Mouse (Mus musculus) forebrain, embryonic 16.5 days (tissue): Measurements from ENCODE around the gene Mgll. TPM values are rescaled to one million over a fixed set of nuclear protein-coding genes. Genes with fewer than 3 reads are reported as not detected.

Source experiments
- ATAC-seq: fragments of 200-750 bp; cut with Nextera tagmentation; 2 replicates; pipeline ENCODE4 v1.8.0; 2017; ENCODE audit warnings: mild to moderate bottlenecking, moderate library complexity
- H3K27ac ChIP-seq: fragments of 300-500 bp; sonication (generic); 2 replicates; pipeline ENCODE4 v1.5.1; 2014; ENCODE audit warnings: low read length, control low read depth
- H3K27me3 ChIP-seq: fragments of 300-500 bp; sonication (generic); replicated peaks from 2 replicates; pipeline ENCODE4 v1.6.1; 2014; ENCODE audit warnings: low read length; ENCODE audit not compliant: control insufficient read depth, insufficient read depth
- H3K36me3 ChIP-seq: fragments of 300-500 bp; sonication (generic); 2 replicates; pipeline ENCODE4 v1.6.1; 2014; ENCODE audit not compliant: control insufficient read depth, insufficient read depth
- H3K4me1 ChIP-seq: fragments of 300-500 bp; sonication (generic); replicated peaks from 2 replicates; pipeline ENCODE4 v1.6.1; 2014; ENCODE audit warnings: low read length; ENCODE audit not compliant: control insufficient read depth, insufficient read depth
- H3K4me2 ChIP-seq: fragments of 300-500 bp; sonication (generic); 2 replicates; pipeline ENCODE4 v1.6.1; 2014; ENCODE audit warnings: mild to moderate bottlenecking, low read length, control low read depth
- H3K4me3 ChIP-seq: fragments of 300-500 bp; sonication (generic); replicated peaks from 2 replicates; pipeline ENCODE4 v1.5.1; 2014; ENCODE audit warnings: mild to moderate bottlenecking, low read length, control low read depth
- H3K9ac ChIP-seq: fragments of 300-500 bp; sonication (generic); replicated peaks from 2 replicates; pipeline ENCODE4 v1.6.1; 2014; ENCODE audit warnings: low read depth, low read length, control low read depth
- H3K9me3 ChIP-seq: fragments of 300-500 bp; sonication (generic); 2 replicates; pipeline ENCODE4 v1.6.1; 2016; ENCODE audit warnings: low read length; ENCODE audit not compliant: control insufficient read depth
- WGBS: fragments of 180-500 bp; shearing (Covaris S2); extraction: QIAGEN DNeasy Blood & Tissue Kit; methylation state at CpG from one replicate; pipeline ENCODE4 v1.1.7; 2014; 5-methylcytosine and 5-hydroxymethylcytosine counted together
- polyA plus RNA-seq: library from polyadenylated mRNA; unstranded; fragments of >200 nt; fragmentation: Nextera tagmentation; extraction: Ambion mirVana; gene quantifications from 2 replicates; pipeline ENCODE4 v1.2.1, GENCODE M21; 2015

The Mgll gene
- polyA plus RNA-seq, 1 experiment from 2014 or later: 35.2 TPM

GRCm38 (mm10) chr6:88785331-88785730, 61.1 kb downstream of the Mgll start:
- Histone ChIP-seq H3K9me3 (no peaks in the 10 kb centered on the region), H3K9ac (no peak overlapping the region), H3K27me3 (no peaks in the 10 kb centered on the region), H3K36me3 (no peaks in the 10 kb centered on the region), H3K27ac (0 out of 2 replicates have a peak overlapping the region, but pooled peaks have one; percentile 15), H3K4me3 (no peak overlapping the region), H3K4me2 (no peak overlapping the region), H3K4me1 (peaks cover 27% of the 10 kb centered on the region)
- WGBS: 17% methylated on average over 5 of the region's 5 CpGs
- ATAC-seq: peak; percentile 43

- H3K36me3 ChIP-seq: no peaks in the 10 kb centered on the region
- H3K27ac ChIP-seq: 0 out of 2 replicates have a peak overlapping the region, but pooled peaks have one; percentile 15
- WGBS: 80% methylated on average over 10 of the region's 10 CpGs
- no peak overlapping the region for H3K4me2 ChIP-seq
- no peaks in the 10 kb centered on the region for H3K27me3 ChIP-seq
- no peak overlapping the region for H3K9ac ChIP-seq
- H3K9me3 ChIP-seq: no peaks in the 10 kb centered on the region
- H3K4me3 ChIP-seq: no peak overlapping the region
- H3K4me1 ChIP-seq: peaks cover 27% of the 10 kb centered on the region
- no peak for ATAC-seq
Measured at GRCm38 (mm10) chr6:88785781-88786542, 61.8 kb downstream of the Mgll start.

DNA sequence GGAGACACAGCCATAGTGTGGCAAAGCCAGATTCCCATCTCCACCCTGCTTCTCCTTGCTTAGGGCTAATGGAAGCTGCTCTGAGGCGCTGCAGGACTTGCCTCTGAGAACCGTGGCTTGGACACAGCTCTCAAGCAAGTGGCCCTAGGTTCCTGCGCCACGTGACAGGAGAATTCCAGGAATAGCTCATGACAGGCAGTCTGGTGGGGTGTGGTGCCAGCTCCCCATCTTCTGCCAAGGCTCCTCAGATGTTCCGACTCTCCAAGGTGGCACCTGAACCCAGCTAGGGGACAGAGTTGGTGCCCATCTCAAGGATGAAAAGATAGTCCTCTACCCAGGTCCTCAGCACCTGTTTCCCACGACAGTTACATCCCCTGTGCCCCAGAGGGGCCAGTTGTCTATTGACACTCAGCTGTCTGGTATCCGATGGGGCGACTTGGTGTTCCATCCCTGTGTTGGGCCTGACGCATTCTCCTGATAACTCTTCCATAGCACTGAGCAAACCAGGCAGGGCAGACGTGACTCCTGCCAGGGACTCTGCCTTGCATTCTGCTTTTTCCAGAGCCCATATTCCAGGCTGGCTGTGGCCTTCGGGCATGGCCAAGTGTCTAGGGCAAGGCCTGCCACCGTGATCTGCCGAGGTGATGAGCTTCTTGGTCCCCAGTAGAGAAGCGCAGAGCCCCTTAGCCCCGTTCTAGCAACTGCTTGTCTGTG, 62.7 kb downstream of the Mgll start:
- Histone ChIP-seq H3K4me2 (no peak overlapping the region), H3K27ac (no peak overlapping the region), H3K4me3 (no peak overlapping the region), H3K27me3 (no peaks in the 10 kb centered on the region), H3K4me1 (peaks cover 34% of the 10 kb centered on the region), H3K9ac (no peak overlapping the region), H3K9me3 (no peaks in the 10 kb centered on the region), H3K36me3 (no peaks in the 10 kb centered on the region)
- no peak for ATAC-seq
- WGBS: 81% methylated on average over 15 of the region's 15 CpGs

DNA sequence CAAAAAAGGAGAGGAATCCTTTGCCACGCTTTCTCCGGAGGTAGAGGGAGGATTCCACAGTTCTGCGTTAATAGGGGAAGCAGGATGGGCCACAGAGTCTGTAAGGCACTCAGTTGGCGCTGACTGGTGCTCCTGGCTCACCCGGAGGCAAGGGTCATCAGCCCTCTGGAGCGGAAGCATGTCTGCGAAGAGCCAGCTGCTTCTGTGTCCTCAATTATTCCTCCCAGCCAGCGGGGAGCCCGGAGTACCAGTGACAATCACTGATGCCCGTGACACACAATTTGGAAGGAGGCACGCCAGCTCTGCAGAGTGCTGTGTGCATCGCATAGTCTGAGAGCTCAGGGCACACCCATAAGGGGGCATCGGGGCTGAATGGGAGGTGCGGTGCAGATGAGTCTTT, 63.3 kb downstream of the Mgll start:
- ATAC-seq: no peak
- H3K27me3 ChIP-seq: no peaks in the 10 kb centered on the region
- peak overlapping the region; percentile 10; the same call in 1 of the 2 replicates for H3K27ac ChIP-seq
- H3K9ac ChIP-seq: no peak overlapping the region
- 50% methylated on average over 14 of the region's 14 CpGs for WGBS
- no peaks in the 10 kb centered on the region for H3K36me3 ChIP-seq
- no peak overlapping the region for H3K4me3 ChIP-seq
- no peaks in the 10 kb centered on the region for H3K9me3 ChIP-seq
- no peak overlapping the region for H3K4me2 ChIP-seq
- H3K4me1 ChIP-seq: peaks cover 39% of the 10 kb centered on the region

GRCm38 (mm10) chr6:88788219-88788618, 64.0 kb downstream of the Mgll start:
- no peaks in the 10 kb centered on the region for H3K9me3 ChIP-seq
- no peak overlapping the region for H3K9ac ChIP-seq
- ATAC-seq: no peak
- peak overlapping the region; percentile 63 for H3K27ac ChIP-seq
- H3K4me3 ChIP-seq: no peak overlapping the region
- no peaks in the 10 kb centered on the region for H3K36me3 ChIP-seq
- H3K4me2 ChIP-seq: no peak overlapping the region
- WGBS: 55% methylated on average over 11 of the region's 11 CpGs
- peaks cover 46% of the 10 kb centered on the region for H3K4me1 ChIP-seq
- H3K27me3 ChIP-seq: no peaks in the 10 kb centered on the region

DNA sequence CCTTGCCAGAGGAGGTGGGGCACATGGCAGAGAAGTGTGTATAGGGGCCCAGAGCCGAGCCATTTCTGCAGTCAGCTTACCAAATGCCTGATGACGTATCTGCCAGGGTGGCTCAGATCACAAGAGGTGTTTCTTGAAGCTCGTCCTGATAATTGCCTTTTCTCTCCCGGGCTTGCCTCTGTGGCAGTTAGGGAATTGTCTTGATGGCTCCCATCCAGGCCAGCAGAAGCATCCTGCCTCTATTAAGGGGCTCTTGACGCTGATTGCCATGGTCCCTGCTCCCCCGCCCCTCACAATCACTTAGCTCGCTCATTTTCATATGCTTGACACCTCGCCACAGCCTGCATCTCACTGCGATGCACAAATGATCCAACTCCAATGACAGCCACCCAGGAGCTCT, 67.1 kb downstream of the Mgll start:
- ATAC-seq: peak; percentile 10; the same call in 1 of the 2 replicates
- no peaks in the 10 kb centered on the region for H3K36me3 ChIP-seq
- WGBS: 17% methylated on average over 9 of the region's 9 CpGs
- no peak overlapping the region for H3K4me3 ChIP-seq
- H3K27ac ChIP-seq: no peak overlapping the region
- H3K9ac ChIP-seq: no peak overlapping the region
- peaks cover 46% of the 10 kb centered on the region for H3K4me1 ChIP-seq
- no peak overlapping the region for H3K4me2 ChIP-seq
- no peaks in the 10 kb centered on the region for H3K27me3 ChIP-seq
- no peaks in the 10 kb centered on the region for H3K9me3 ChIP-seq

GRCm38 (mm10) chr6:88792147-88792691, 68.0 kb downstream of the Mgll start:
- no peak for ATAC-seq
- H3K4me2 ChIP-seq: no peak overlapping the region
- no peaks in the 10 kb centered on the region for H3K36me3 ChIP-seq
- 56% methylated on average over 7 of the region's 7 CpGs for WGBS
- H3K9ac ChIP-seq: no peak overlapping the region
- H3K27ac ChIP-seq: no peak overlapping the region
- no peaks in the 10 kb centered on the region for H3K9me3 ChIP-seq
- H3K4me3 ChIP-seq: no peak overlapping the region
- peaks cover 42% of the 10 kb centered on the region for H3K4me1 ChIP-seq
- no peaks in the 10 kb centered on the region for H3K27me3 ChIP-seq

DNA sequence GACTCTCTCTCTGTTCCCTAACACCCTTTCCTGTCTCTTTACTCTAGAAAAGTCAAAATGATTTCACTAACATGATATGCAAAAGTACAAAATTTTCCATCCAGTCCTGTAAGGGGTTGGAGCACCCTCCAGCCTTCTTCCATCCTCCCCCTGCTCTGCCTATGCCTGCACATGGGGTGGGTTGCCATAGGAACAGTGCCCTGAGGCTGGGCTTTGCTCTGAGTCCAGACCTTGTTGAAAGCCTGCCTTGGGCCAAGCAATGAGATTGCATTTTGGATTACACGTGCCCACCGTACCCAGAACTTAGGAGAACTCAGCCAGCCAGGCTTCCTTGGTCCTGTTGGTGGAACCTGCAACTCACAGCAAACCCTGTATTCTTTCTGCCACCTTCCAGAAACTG, 69.0 kb downstream of the Mgll start:
- peaks cover 34% of the 10 kb centered on the region for H3K4me1 ChIP-seq
- H3K9ac ChIP-seq: no peak overlapping the region; the same call in 1 of the 2 replicates
- H3K4me2 ChIP-seq: no peak overlapping the region
- H3K27ac ChIP-seq: no peak overlapping the region
- H3K4me3 ChIP-seq: no peak overlapping the region
- no peaks in the 10 kb centered on the region for H3K27me3 ChIP-seq
- WGBS: 12% methylated on average over 2 of the region's 2 CpGs
- ATAC-seq: peak; percentile 57
- no peaks in the 10 kb centered on the region for H3K9me3 ChIP-seq
- no peaks in the 10 kb centered on the region for H3K36me3 ChIP-seq

- no peak overlapping the region; the same call in 1 of the 2 replicates for H3K4me3 ChIP-seq
- no peak overlapping the region for H3K9ac ChIP-seq
- WGBS: 50% methylated on average over 13 of the region's 13 CpGs
- no peaks in the 10 kb centered on the region for H3K27me3 ChIP-seq
- peak; percentile 46 for ATAC-seq
- H3K36me3 ChIP-seq: no peaks in the 10 kb centered on the region
- peak overlapping the region; percentile 46 for H3K27ac ChIP-seq
- H3K4me2 ChIP-seq: peak overlapping the region; percentile 38
- H3K4me1 ChIP-seq: peaks cover 32% of the 10 kb centered on the region
- no peaks in the 10 kb centered on the region for H3K9me3 ChIP-seq
Measured at GRCm38 (mm10) chr6:88793872-88794271, 69.7 kb downstream of the Mgll start.
